Mouse (Mus musculus): ENCODE data around the gene Mctp2. TPM values are rescaled to one million over a fixed set of nuclear protein-coding genes. Genes with fewer than 3 reads are reported as not detected.
"Not testable (repeated sequence)": the region's sequence is repeated elsewhere in the genome, so short reads cannot be mapped to it uniquely, and the experiment has no call there.

The Mctp2 gene
- polyA plus RNA-seq, 1 experiment from 2014 or later, result 0.76 TPM

DNA sequence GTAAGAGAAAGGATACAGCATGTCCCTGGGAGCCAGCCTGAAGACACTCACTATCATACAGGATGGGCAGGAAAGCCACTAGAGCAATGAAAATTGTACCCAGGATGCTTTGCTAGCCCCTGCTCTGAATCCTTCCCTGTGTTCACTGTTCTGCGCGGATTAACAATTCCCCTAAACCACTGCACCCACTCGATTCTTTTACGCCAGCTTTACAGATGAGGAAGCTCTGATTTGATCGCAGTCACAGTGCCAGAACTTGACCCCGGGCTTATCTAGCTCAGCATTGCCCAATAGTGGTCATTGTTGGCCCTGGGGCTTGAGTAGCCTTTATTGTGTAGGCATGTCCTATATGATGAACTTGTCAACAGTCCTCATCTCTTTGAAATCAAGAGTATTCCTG, 34.9 kb downstream of the Mctp2 start:
- Histone ChIP-seq H3K9ac (replicated peaks) (no peak overlapping the region), H3K27ac (no peak overlapping the region), H3K4me2 (no peak overlapping the region), H3K4me3 (replicated peaks) (no peak overlapping the region), H3K9me3 (no peaks in the 10 kb centered on the region), H3K4me1 (replicated peaks) (no peaks in the 10 kb centered on the region), H3K27me3 (no peaks in the 10 kb centered on the region), H3K36me3 (no peaks in the 10 kb centered on the region)
- 92% methylated on average over 6 of the region's 6 CpGs for WGBS
- ATAC-seq (ENCODE audit: insufficient number of reproducible peaks, insufficient read depth, low FRiP score, low TSS enrichment, low read depth), result no peak

DNA sequence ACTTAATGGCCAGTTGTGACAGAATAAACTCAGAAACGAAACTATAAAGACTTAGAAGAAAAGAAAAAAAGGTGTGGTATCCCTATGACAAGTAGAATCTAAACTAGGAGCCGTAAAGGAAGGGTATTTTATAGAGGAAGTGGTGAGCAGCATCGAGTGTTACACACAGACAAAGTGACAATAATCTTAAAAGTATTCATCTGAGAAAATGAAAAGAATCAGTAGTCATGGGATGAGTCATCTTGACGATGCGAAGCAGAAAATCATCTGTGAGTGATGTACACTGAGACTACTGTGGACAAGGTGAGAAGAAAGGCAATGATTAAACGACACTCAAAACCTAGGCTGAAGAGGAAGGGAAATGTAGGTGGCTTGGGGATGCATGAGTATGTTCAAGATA, 36.4 kb downstream of the Mctp2 start:
- no peak for ATAC-seq (ENCODE audit: insufficient number of reproducible peaks, insufficient read depth, low FRiP score, low TSS enrichment, low read depth)
- 82% methylated on average over 6 of the region's 6 CpGs for WGBS

GRCm38 (mm10) chr7:72260766-72261655, 45.4 kb downstream of the Mctp2 start:
- no peaks in the 10 kb centered on the region for H3K27me3 ChIP-seq
- no peaks in the 10 kb centered on the region for H3K9me3 ChIP-seq
- no peak overlapping the region for H3K4me2 ChIP-seq
- no peak for ATAC-seq (ENCODE audit: insufficient number of reproducible peaks, insufficient read depth, low FRiP score, low TSS enrichment, low read depth)
- H3K4me3 ChIP-seq (replicated peaks), result no peak overlapping the region
- 91% methylated on average over 8 of the region's 8 CpGs for WGBS
- H3K9ac ChIP-seq (replicated peaks), result no peak overlapping the region
- H3K4me1 ChIP-seq (replicated peaks), result no peaks in the 10 kb centered on the region
- no peak overlapping the region for H3K27ac ChIP-seq
- no peaks in the 10 kb centered on the region for H3K36me3 ChIP-seq

More for the DNA sequence above, 36.4 kb downstream of the Mctp2 start:
- Histone ChIP-seq H3K9ac (replicated peaks) (no peak overlapping the region), H3K27ac (no peak overlapping the region), H3K4me3 (replicated peaks) (no peak overlapping the region), H3K36me3 (no peaks in the 10 kb centered on the region), H3K9me3 (no peaks in the 10 kb centered on the region), H3K27me3 (no peaks in the 10 kb centered on the region), H3K4me2 (no peak overlapping the region), H3K4me1 (replicated peaks) (no peaks in the 10 kb centered on the region)

DNA sequence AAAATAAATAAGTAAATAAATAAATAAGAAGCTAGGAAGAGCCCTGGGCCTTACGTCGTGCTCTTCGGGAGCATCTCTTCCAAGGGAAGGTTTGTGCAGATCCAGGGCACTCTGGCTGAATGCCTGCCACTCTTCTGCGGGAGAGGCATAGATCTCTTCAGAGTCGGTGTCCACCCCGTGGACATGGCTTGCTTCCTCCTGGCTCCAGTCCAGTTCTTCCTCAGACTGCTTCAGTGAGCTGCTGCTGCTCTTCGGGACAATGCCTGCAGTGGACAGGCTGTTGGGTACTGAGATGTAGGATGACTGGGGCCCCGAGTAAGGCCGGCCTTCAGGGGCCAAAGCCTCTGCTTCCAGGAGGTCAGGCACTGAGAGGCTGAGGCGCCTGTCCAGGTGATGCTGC, 47.4 kb downstream of the Mctp2 start:
- Histone ChIP-seq H3K27ac (no peak overlapping the region), H3K4me1 (replicated peaks) (no peaks in the 10 kb centered on the region), H3K9ac (replicated peaks) (no peak overlapping the region), H3K4me3 (replicated peaks) (no peak overlapping the region), H3K9me3 (no peaks in the 10 kb centered on the region), H3K36me3 (no peaks in the 10 kb centered on the region), H3K4me2 (no peak overlapping the region), H3K27me3 (no peaks in the 10 kb centered on the region)
- 91% methylated on average over 10 of the region's 10 CpGs for WGBS
- no peak for ATAC-seq (ENCODE audit: insufficient number of reproducible peaks, insufficient read depth, low FRiP score, low TSS enrichment, low read depth)

- H3K27ac ChIP-seq; H3K4me1 ChIP-seq (replicated peaks); H3K4me3 ChIP-seq (replicated peaks); H3K27me3 ChIP-seq; H3K9me3 ChIP-seq; ATAC-seq (ENCODE audit: insufficient number of reproducible peaks, insufficient read depth, low FRiP score, low TSS enrichment, low read depth); H3K36me3 ChIP-seq; H3K4me2 ChIP-seq; H3K9ac ChIP-seq (replicated peaks): not testable (repeated sequence)
- WGBS, result 88% methylated on average over 9 of the region's 9 CpGs
Observed at GRCm38 (mm10) chr7:72250326-72250725, 56.1 kb downstream of the Mctp2 start.

GRCm38 (mm10) chr7:72241269-72241668, 65.1 kb downstream of the Mctp2 start:
- H3K9me3 ChIP-seq, result no peaks in the 10 kb centered on the region
- H3K9ac ChIP-seq (replicated peaks), result no peak overlapping the region
- no peaks in the 10 kb centered on the region for H3K4me1 ChIP-seq (replicated peaks)
- H3K27ac ChIP-seq, result no peak overlapping the region
- H3K4me3 ChIP-seq (replicated peaks), result no peak overlapping the region
- ATAC-seq (ENCODE audit: insufficient number of reproducible peaks, insufficient read depth, low FRiP score, low TSS enrichment, low read depth), result no peak
- no peaks in the 10 kb centered on the region for H3K36me3 ChIP-seq
- 92% methylated on average over 9 of the region's 9 CpGs for WGBS
- H3K27me3 ChIP-seq, result peaks cover 8% of the 10 kb centered on the region; the same call in 1 of the 2 replicates
- no peak overlapping the region for H3K4me2 ChIP-seq

DNA sequence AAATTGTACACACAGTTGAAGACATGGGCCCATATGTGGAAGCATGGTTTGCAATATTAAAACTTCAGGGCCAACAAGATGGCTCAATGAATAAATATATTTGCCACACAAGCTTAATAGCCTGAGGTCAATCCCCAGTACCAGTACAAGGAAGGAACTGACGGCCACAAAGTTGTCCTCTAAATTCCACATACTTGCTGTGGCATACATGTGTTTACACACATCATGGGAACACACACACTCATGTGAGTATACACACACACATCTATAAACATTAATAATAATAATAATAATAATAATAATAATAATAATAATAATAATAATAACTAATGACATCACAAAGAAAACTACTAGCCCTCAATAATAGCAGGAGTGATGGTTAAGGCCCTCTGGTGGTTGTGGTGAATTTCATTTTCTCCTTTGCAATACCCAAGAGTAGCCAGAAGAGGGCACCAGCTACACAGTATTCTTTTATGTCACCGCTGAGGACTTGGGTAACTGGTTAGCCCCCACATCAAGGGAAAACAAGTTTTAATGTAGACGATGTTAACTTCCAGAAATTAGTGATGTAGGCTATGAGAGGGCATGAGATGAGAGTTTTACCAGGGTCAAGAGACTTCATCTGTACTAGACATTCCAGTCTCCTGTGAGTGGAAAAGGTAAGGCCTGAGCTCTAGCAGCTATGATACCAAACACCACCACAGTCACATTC, 66.5 kb downstream of the Mctp2 start:
- no peak overlapping the region for H3K4me3 ChIP-seq (replicated peaks)
- peaks cover 8% of the 10 kb centered on the region; the same call in 1 of the 2 replicates for H3K27me3 ChIP-seq
- WGBS, result 24% methylated on average over 3 of the region's 3 CpGs
- no peak overlapping the region for H3K27ac ChIP-seq
- no peak for ATAC-seq (ENCODE audit: insufficient number of reproducible peaks, insufficient read depth, low FRiP score, low TSS enrichment, low read depth)
- no peaks in the 10 kb centered on the region for H3K36me3 ChIP-seq
- H3K9me3 ChIP-seq, result no peaks in the 10 kb centered on the region
- H3K4me2 ChIP-seq, result no peak overlapping the region
- H3K9ac ChIP-seq (replicated peaks), result no peak overlapping the region
- no peaks in the 10 kb centered on the region for H3K4me1 ChIP-seq (replicated peaks)

GRCm38 (mm10) chr7:72238575-72238974, 67.8 kb downstream of the Mctp2 start:
- Histone ChIP-seq H3K27ac (no peak overlapping the region), H3K9ac (replicated peaks) (no peak overlapping the region), H3K27me3 (peaks cover 8% of the 10 kb centered on the region; the same call in 1 of the 2 replicates), H3K4me1 (replicated peaks) (peaks cover 10% of the 10 kb centered on the region), H3K4me2 (no peak overlapping the region), H3K36me3 (no peaks in the 10 kb centered on the region), H3K9me3 (no peaks in the 10 kb centered on the region), H3K4me3 (replicated peaks) (no peak overlapping the region)
- ATAC-seq (ENCODE audit: insufficient number of reproducible peaks, insufficient read depth, low FRiP score, low TSS enrichment, low read depth), result no peak
- WGBS, result 43% methylated on average over 4 of the region's 4 CpGs

DNA sequence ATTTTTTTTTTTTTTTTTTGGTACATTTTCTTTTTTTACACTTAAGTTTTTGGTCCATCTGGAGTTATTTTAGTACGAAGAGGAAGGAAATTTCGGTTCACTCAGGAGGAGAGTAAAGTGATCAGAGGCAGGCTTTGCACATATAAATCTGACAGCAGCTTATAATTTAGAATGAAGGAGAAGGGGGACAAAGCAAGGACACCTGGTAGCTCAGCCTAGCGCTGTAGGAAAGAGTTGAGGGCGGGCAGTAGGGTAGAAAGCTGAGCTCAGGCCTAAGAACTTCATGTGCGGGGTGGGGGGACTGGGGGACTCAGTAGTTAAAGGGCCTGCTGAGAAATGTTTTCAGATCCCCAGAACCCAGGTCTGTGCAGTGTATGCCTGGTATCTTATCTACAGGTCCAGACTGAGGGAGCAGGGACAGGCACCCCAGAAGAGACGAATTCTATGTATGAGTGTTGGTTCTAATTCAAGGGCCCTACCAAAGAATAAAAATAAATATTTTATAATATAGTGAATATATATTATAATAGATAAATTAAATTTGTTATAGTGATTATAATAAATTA, 71.9 kb downstream of the Mctp2 start:
- Histone ChIP-seq H3K27ac (0 out of 2 replicates have a peak overlapping the region, but pooled peaks have one; percentile 29), H3K36me3 (no peaks in the 10 kb centered on the region), H3K9me3 (no peaks in the 10 kb centered on the region), H3K4me3 (replicated peaks) (no peak overlapping the region), H3K4me1 (replicated peaks) (peaks cover 20% of the 10 kb centered on the region), H3K27me3 (peaks cover 8% of the 10 kb centered on the region; the same call in 1 of the 2 replicates), H3K4me2 (no peak overlapping the region), H3K9ac (replicated peaks) (no peak overlapping the region)
- 9% methylated on average over 6 of the region's 6 CpGs for WGBS
- ATAC-seq (ENCODE audit: insufficient number of reproducible peaks, insufficient read depth, low FRiP score, low TSS enrichment, low read depth), result 0 out of 2 replicates have a peak, but pooled peaks have one; percentile 42

DNA sequence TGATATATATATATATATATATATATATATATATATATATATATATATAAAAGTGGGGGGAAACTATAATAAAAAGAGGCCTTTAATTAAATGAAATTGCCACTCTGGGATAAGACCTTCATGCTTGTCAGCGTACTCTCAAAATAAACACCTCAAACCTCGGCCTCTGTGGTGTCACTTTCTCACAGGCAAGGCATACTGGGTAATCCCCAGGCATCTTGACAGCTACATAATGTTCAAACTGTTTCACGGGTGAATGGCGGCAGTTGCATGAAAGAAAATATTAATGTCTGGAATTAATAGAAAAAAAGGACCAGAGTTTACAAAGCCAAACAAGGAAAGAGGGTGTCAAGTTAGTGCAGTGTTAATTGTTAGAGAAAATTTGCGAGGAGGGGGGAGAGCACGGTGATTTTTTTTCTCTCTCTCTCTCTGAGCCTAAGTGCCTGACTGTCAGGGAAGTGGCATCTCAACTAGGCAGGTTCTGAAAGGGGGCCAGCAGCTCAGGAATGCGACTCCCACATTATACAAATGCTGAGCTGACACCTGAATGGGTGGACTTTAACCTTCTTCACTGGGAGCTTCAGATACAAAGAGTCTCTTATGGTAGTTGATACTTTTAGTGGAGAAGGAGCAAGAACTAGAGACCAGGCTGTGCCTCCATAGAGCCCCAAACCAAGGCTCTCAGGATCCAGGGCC, 75.1 kb downstream of the Mctp2 start:
- Histone ChIP-seq H3K36me3 (no peaks in the 10 kb centered on the region), H3K9ac (replicated peaks) (no peak overlapping the region), H3K27me3 (no peaks in the 10 kb centered on the region; the same call in 1 of the 2 replicates), H3K4me1 (replicated peaks) (peaks cover 25% of the 10 kb centered on the region), H3K4me2 (no peak overlapping the region), H3K9me3 (no peaks in the 10 kb centered on the region), H3K27ac (no peak overlapping the region), H3K4me3 (replicated peaks) (no peak overlapping the region)
- ATAC-seq (ENCODE audit: insufficient number of reproducible peaks, insufficient read depth, low FRiP score, low TSS enrichment, low read depth), result no peak
- WGBS, result 34% methylated on average over 7 of the region's 7 CpGs

GRCm38 (mm10) chr7:72229925-72230324, 76.5 kb downstream of the Mctp2 start:
- Histone ChIP-seq H3K9ac (replicated peaks) (no peak overlapping the region), H3K27ac (no peak overlapping the region), H3K27me3 (peaks cover 4% of the 10 kb centered on the region; the same call in 1 of the 2 replicates), H3K4me1 (replicated peaks) (peaks cover 25% of the 10 kb centered on the region), H3K9me3 (no peaks in the 10 kb centered on the region), H3K4me2 (no peak overlapping the region), H3K4me3 (replicated peaks) (no peak overlapping the region), H3K36me3 (no peaks in the 10 kb centered on the region)
- 41% methylated on average over 7 of the region's 7 CpGs for WGBS
- no peak for ATAC-seq (ENCODE audit: insufficient number of reproducible peaks, insufficient read depth, low FRiP score, low TSS enrichment, low read depth)

All from limb, embryonic 12.5 days (tissue).